Mouse (Mus musculus) A20 (cell line): ENCODE data around the gene Kcnh7.

ENCODE experiments used
- DNase-seq: peaks from one replicate; pipeline ENCODE4 v3.0.0-alpha.2; 2011; ENCODE audit warnings: low read depth, low spot score

Gene Kcnh7

DNA sequence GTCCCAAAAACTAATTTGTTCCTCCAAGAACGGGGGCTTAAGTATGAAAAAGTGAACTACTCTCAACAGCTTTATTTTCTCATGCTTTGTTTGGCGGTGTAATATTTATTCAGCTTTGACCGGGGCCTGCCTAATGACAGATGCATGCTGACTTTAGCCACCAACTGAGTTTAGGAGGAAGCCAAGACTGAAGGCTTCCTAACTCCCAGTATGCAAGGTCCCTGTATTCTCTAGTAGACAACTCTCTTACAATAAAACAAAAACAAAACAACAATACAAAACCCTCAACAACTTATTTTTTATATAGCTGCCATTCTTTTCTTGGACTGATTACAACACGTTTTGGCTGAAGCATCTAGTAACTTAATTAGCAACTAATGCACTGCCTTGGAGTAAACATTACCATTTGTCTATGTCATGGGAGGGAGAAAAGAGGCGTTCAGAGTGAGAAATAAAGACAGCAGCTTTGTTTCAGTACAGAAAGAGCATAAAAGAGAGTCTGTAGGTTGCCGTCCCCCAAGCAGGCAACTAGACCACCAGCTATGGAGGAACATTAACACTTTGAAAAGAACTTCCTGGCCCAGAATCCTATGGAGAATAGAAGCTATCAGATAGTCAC, 537.3 kb downstream of the Kcnh7 start:
- no peak for DNase-seq

DNA sequence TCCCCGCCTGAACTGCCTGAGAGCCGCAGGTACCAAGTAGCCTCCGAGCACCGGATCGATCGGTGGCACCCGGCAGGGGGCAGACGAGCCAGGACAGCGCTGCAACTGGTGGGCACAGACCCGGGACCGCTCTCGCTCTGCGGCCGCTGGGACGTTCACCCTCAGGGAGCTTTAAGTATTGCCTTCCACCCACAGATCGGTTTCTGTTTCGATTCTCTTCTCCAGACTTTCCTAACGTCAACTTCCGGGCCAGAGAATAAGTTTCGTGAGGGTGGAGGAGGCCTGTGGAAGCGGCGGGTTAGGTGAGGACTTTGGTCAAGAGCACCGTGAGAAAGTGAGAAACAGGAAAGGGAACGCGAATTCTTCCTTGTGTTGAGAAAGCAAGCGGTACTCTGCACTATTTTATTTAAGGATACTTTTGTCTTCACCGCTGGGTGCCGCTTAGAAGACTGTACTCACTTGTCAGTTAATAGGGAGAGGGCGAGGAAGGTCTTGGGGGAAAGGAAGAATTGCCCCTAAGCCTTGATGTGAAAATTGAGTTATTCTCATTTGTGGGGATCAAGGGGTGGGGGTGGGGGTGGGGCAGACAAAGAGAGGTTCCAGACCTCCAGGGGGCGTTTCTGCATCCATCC, 538.0 kb downstream of the Kcnh7 start, which contains the start of gene Ifih1:
Gene Ifih1 (minus strand): TSS at position 242 of the 632 bp plus-strand sequence.
- peak; percentile 88 for DNase-seq

DNA sequence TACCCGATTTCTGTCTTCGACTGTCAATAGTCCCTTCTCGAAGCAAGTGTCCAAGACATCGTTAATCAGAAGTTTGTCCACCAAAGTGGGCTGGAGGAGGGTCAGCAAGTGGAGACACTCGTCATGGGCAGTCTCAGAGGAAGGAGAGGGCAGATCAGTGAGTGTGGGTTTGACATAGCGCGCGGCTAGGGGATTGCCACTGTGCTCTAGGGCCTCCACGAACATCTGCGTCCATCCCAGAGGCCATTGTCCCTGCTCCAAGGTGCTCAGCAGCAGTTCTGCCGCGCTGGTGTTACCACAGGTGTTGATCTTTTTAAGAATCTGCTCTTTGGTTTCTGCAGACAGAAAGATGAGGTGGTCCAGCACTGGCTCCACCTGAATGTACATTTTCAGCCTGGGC, 538.6 kb downstream of the Kcnh7 start:
- no peak for DNase-seq

DNA sequence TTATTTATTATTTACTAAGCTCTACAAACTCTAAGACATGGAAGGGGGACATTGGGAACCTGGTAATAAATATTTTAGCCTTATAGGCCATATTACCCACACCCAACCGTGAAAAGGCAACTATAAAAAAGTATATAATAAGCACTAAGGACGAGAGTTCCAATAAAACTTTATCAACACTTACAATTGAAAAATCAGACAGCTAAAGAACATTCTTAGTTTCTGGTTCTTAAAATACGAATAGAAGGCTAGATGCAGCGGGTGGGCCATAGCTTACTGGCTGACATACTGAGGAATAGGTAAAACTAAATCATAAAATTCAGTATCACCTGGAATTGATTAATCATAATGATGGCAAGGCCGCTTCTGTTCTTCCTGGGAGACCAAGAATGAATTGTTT, 539.2 kb downstream of the Kcnh7 start:
- no peak for DNase-seq
